Mouse (Mus musculus) stomach, postnatal 0 days (tissue): Measurements from ENCODE around the gene Phactr1. TPM values are rescaled to one million over a fixed set of nuclear protein-coding genes. Genes with fewer than 3 reads are reported as not detected.
A peak's percentile ranks its signal among the peaks of the same experiment; 100 is the strongest.

ENCODE experiments used
- ATAC-seq: fragments of 200-750 bp; cut with Nextera tagmentation; 2 replicates; pipeline ENCODE4 v1.8.0; 2017; ENCODE audit not compliant: low FRiP score, low TSS enrichment
- DNase-seq: peaks from one replicate; pipeline ENCODE4 v3.0.0-alpha.2; 2016; ENCODE audit warnings: low spot score
- H3K27ac ChIP-seq: fragments of 300-500 bp; sonication (generic); replicated peaks from 2 replicates; pipeline ENCODE4 v1.5.1; 2014; ENCODE audit warnings: mild to moderate bottlenecking, control low read depth
- H3K27me3 ChIP-seq: fragments of 300-500 bp; sonication (generic); 2 replicates; pipeline ENCODE4 v1.6.1; 2014; ENCODE audit warnings: low read length; ENCODE audit not compliant: control insufficient read depth, insufficient read depth
- H3K36me3 ChIP-seq: fragments of 300-500 bp; sonication (generic); 2 replicates; pipeline ENCODE4 v1.6.1; 2014; ENCODE audit warnings: low read length, mixed read lengths; ENCODE audit not compliant: control insufficient read depth, insufficient read depth
- H3K4me1 ChIP-seq: fragments of 300-500 bp; sonication (generic); replicated peaks from 2 replicates; pipeline ENCODE4 v1.6.1; 2014; ENCODE audit warnings: antibody characterized with exemption; ENCODE audit not compliant: control insufficient read depth, insufficient read depth
- H3K4me2 ChIP-seq: fragments of 300-500 bp; sonication (generic); replicated peaks from 2 replicates; pipeline ENCODE4 v1.6.1; 2014; ENCODE audit warnings: low read depth, mild to moderate bottlenecking, control low read depth, moderate library complexity
- H3K4me3 ChIP-seq: fragments of 300-500 bp; sonication (generic); 2 replicates; pipeline ENCODE4 v1.5.1; 2014; ENCODE audit warnings: low read depth, low read length, control low read depth
- H3K9ac ChIP-seq: fragments of 300-500 bp; sonication (generic); 2 replicates; pipeline ENCODE4 v1.6.1; 2014; ENCODE audit warnings: mild to moderate bottlenecking, low read length, control low read depth, mixed read lengths
- H3K9me3 ChIP-seq: fragments of 300-500 bp; sonication (generic); 2 replicates; pipeline ENCODE4 v1.6.1; 2016; ENCODE audit warnings: low read length; ENCODE audit not compliant: control insufficient read depth
- CTCF ChIP-seq: IDR thresholded peaks from 2 replicates; pipeline ENCODE4 v1.5.1; 2016; ENCODE audit warnings: antibody characterized with exemption, low read depth, mild to moderate bottlenecking, moderate library complexity
- EP300 ChIP-seq: optimal IDR thresholded peaks from 2 replicates; pipeline ENCODE3; 2016; ENCODE audit warnings: antibody characterized with exemption
- WGBS: fragments of 180-500 bp; shearing (Covaris S2); extraction: QIAGEN DNeasy Blood & Tissue Kit; methylation state at CpG from one replicate; pipeline ENCODE4 v1.1.7; 2014; 5-methylcytosine and 5-hydroxymethylcytosine counted together
- polyA plus RNA-seq: library from polyadenylated mRNA; unstranded; fragments of >200 nt; fragmentation: Nextera tagmentation; extraction: Ambion mirVana; gene quantifications from 2 replicates; pipeline ENCODE4 v1.2.1, GENCODE M21; 2015

Phactr1 gene
- polyA plus RNA-seq, 1 experiment from 2014 or later = 5.6 TPM

GRCm38 (mm10) chr13:42804314-42804713 lies 123.9 kb downstream of the Phactr1 start:
- Histone ChIP-seq H3K4me1 (no peaks in the 10 kb centered on the region), H3K27me3 (no peaks in the 10 kb centered on the region), H3K4me3 (no peak overlapping the region), H3K36me3 (no peaks in the 10 kb centered on the region), H3K9ac (no peak overlapping the region), H3K9me3 (no peaks in the 10 kb centered on the region), H3K27ac (no peak overlapping the region), H3K4me2 (no peak overlapping the region)
- no peak for TF ChIP-seq EP300
- TF ChIP-seq CTCF = no peak
- no peak for DNase-seq
- no peak for ATAC-seq
- 54% methylated on average over 9 of the region's 9 CpGs for WGBS

- 14% methylated on average over 7 of the region's 7 CpGs for WGBS
- Histone ChIP-seq H3K4me3 (no peak overlapping the region), H3K36me3 (no peaks in the 10 kb centered on the region), H3K9ac (no peak overlapping the region), H3K4me1 (no peaks in the 10 kb centered on the region), H3K9me3 (no peaks in the 10 kb centered on the region), H3K4me2 (peak overlapping the region; percentile 45), H3K27me3 (no peaks in the 10 kb centered on the region), H3K27ac (no peak overlapping the region)
- DNase-seq = peak; percentile 29
- TF ChIP-seq CTCF (no peak), EP300 (no peak)
- peak; percentile 51; the same call in 1 of the 2 replicates for ATAC-seq
Measured at GRCm38 (mm10) chr13:42812762-42813161, 132.3 kb downstream of the Phactr1 start.

GRCm38 (mm10) chr13:42818378-42818777 lies 138.0 kb downstream of the Phactr1 start:
- Histone ChIP-seq H3K4me3 (no peak overlapping the region), H3K9ac (no peak overlapping the region), H3K36me3 (no peaks in the 10 kb centered on the region), H3K27ac (no peak overlapping the region), H3K27me3 (no peaks in the 10 kb centered on the region), H3K4me1 (no peaks in the 10 kb centered on the region), H3K9me3 (no peaks in the 10 kb centered on the region), H3K4me2 (no peak overlapping the region)
- WGBS = 46% methylated on average over 10 of the region's 10 CpGs
- ATAC-seq (no peak), DNase-seq (peak; percentile 72)
- TF ChIP-seq EP300 (no peak), CTCF (peak; percentile 77)

- no peak for DNase-seq
- Histone ChIP-seq H3K36me3 (no peaks in the 10 kb centered on the region), H3K27me3 (no peaks in the 10 kb centered on the region), H3K4me2 (no peak overlapping the region), H3K4me3 (no peak overlapping the region), H3K4me1 (no peaks in the 10 kb centered on the region), H3K9me3 (no peaks in the 10 kb centered on the region), H3K9ac (no peak overlapping the region), H3K27ac (no peak overlapping the region)
- ATAC-seq = no peak
- TF ChIP-seq CTCF (no peak), EP300 (no peak)
- WGBS = 62% methylated on average over 9 of the region's 9 CpGs
Measured at GRCm38 (mm10) chr13:42820513-42820912, 140.1 kb downstream of the Phactr1 start.

- no peaks in the 10 kb centered on the region for H3K9me3 ChIP-seq
- H3K36me3 ChIP-seq = no peaks in the 10 kb centered on the region
- ATAC-seq = no peak
- no peaks in the 10 kb centered on the region for H3K27me3 ChIP-seq
- 66% methylated on average over 15 of the region's 15 CpGs for WGBS
- TF ChIP-seq CTCF = no peak
- no peak for TF ChIP-seq EP300
- no peak overlapping the region for H3K4me3 ChIP-seq
- no peak overlapping the region for H3K27ac ChIP-seq
- no peaks in the 10 kb centered on the region for H3K4me1 ChIP-seq
- H3K9ac ChIP-seq = no peak overlapping the region
- H3K4me2 ChIP-seq = no peak overlapping the region
- no peak for DNase-seq
Measured at GRCm38 (mm10) chr13:42821426-42822106, 141.1 kb downstream of the Phactr1 start.

- ATAC-seq = no peak
- WGBS = 15% methylated on average over 10 of the region's 10 CpGs
- H3K4me3 ChIP-seq = no peak overlapping the region
Measured at GRCm38 (mm10) chr13:42822545-42822944, 142.1 kb downstream of the Phactr1 start.

More at GRCm38 (mm10) chr13:42822545-42822944, 142.1 kb downstream of the Phactr1 start:
- Histone ChIP-seq H3K4me2 (no peak overlapping the region), H3K27me3 (no peaks in the 10 kb centered on the region), H3K36me3 (no peaks in the 10 kb centered on the region), H3K4me1 (no peaks in the 10 kb centered on the region), H3K9ac (no peak overlapping the region), H3K27ac (no peak overlapping the region), H3K9me3 (no peaks in the 10 kb centered on the region)
- peak; percentile 81 for DNase-seq
- peak; percentile 96 for TF ChIP-seq CTCF
- TF ChIP-seq EP300 = no peak
